In genomic region chr5:106891773-106892172, GRCm38 (mm10) we compare ENCODE assay signal across 10 mouse cellular contexts. TPM values are rescaled to one million over a fixed set of nuclear protein-coding genes. Genes with fewer than 3 reads are reported as not detected.
DNase-seq lines count a peak whose midpoint lies in the region; ATAC-seq and TF ChIP-seq lines count a peak whose summit lies in the region.
"Had no signal": no experiment of that assay in that cellular context is flagged by ENCODE, and none has a peak within 500 bp of the region (broad histone marks: within the 10 kb centered on the region; RNA-seq: fewer than 3 reads in every experiment).

No protein-coding gene starts in this region.

- H3K4me1 ChIP-seq in heart, adult 2 months (ENCODE audit: control insufficient read depth, insufficient read depth, low read length): peaks cover 1% of the 10 kb centered on the region; the same call in 1 of the 2 replicates
- H3K4me1 ChIP-seq in heart, embryonic 10.5 days: no peaks in the 10 kb centered on the region
- H3K4me1 ChIP-seq in cerebellum, adult 2 months (ENCODE audit: control insufficient read depth, insufficient read depth, low read length): peaks cover 3% of the 10 kb centered on the region; the same call in 1 of the 2 replicates
- peaks cover 11% of the 10 kb centered on the region for H3K4me1 ChIP-seq in thymus, adult 2 months (replicated peaks; ENCODE audit: control insufficient read depth, insufficient read depth, low read length)
- peaks cover 4% of the 10 kb centered on the region for H3K4me1 ChIP-seq in forebrain, embryonic 13.5 days
- H3K4me1 ChIP-seq: embryonic facial prominence, embryonic 13.5 days had no signal

- intact Hi-C loops in heart, adult 2 months (cut with DNase I): no loop called here
- intact Hi-C loops in heart, postnatal 10 days (cut with DNase I): no loop called here

- H3K9me3 ChIP-seq in heart, embryonic 10.5 days: no peaks in the 10 kb centered on the region
- no peaks in the 10 kb centered on the region for H3K9me3 ChIP-seq in forebrain, embryonic 13.5 days (replicated peaks)
- H3K9me3 ChIP-seq: embryonic facial prominence, embryonic 13.5 days; neural tube, embryonic 13.5 days had no signal

- H3K36me3 ChIP-seq in heart, adult 2 months (ENCODE audit: control insufficient read depth, insufficient read depth, low read length): no peaks in the 10 kb centered on the region
- no peaks in the 10 kb centered on the region for H3K36me3 ChIP-seq in heart, embryonic 10.5 days
- H3K36me3 ChIP-seq in thymus, adult 2 months (ENCODE audit: control insufficient read depth, insufficient read depth, low read length): no peaks in the 10 kb centered on the region
- H3K36me3 ChIP-seq in forebrain, embryonic 13.5 days (ENCODE audit: poor library complexity, severe bottlenecking): no peaks in the 10 kb centered on the region
- H3K36me3 ChIP-seq: embryonic facial prominence, embryonic 13.5 days; neural tube, embryonic 13.5 days had no signal

- H3K27me3 ChIP-seq in heart, adult 2 months (ENCODE audit: control insufficient read depth, insufficient read depth, low read length): no peaks in the 10 kb centered on the region
- no peaks in the 10 kb centered on the region for H3K27me3 ChIP-seq in heart, embryonic 10.5 days (ENCODE audit: insufficient read depth, poor library complexity, severe bottlenecking)
- H3K27me3 ChIP-seq in cerebellum, adult 2 months (ENCODE audit: control insufficient read depth, insufficient read depth, low read length): no peaks in the 10 kb centered on the region
- no peaks in the 10 kb centered on the region for H3K27me3 ChIP-seq in thymus, adult 2 months (ENCODE audit: control insufficient read depth, insufficient read depth, low read length)
- H3K27me3 ChIP-seq in forebrain, embryonic 13.5 days: no peaks in the 10 kb centered on the region
- H3K27me3 ChIP-seq: embryonic facial prominence, embryonic 13.5 days; neural tube, embryonic 13.5 days had no signal

- no peak overlapping the region for H3K9ac ChIP-seq in heart, adult 2 months (ENCODE audit: low read depth, low read length)
- H3K9ac ChIP-seq in forebrain, embryonic 13.5 days: no peak overlapping the region
- H3K9ac ChIP-seq: embryonic facial prominence, embryonic 13.5 days; neural tube, embryonic 13.5 days had no signal

- no peak for TF ChIP-seq POLR2A in heart, adult 2 months (IDR thresholded peaks at IDR 0.05; ENCODE audit: insufficient read depth, low read depth, low read length)
- TF ChIP-seq POLR2A in cerebellum, adult 2 months (IDR thresholded peaks at IDR 0.05; ENCODE audit: borderline replicate concordance, insufficient read depth, low read length): no peak
- 0 out of 2 replicates have a peak, but pooled peaks have one; percentile 23 for TF ChIP-seq POLR2A in thymus, adult 2 months (IDR thresholded peaks at IDR 0.05; ENCODE audit: control insufficient read depth, extremely low read depth, insufficient read depth, low read length, poor library complexity)

- no peak for TF ChIP-seq CTCF in heart, adult 2 months (IDR thresholded peaks at IDR 0.05)
- no peak for TF ChIP-seq CTCF in cerebellum, adult 2 months (IDR thresholded peaks at IDR 0.05; ENCODE audit: borderline replicate concordance, insufficient read depth, low read depth, low read length)
- TF ChIP-seq CTCF in thymus, adult 2 months (IDR thresholded peaks at IDR 0.05; ENCODE audit: borderline replicate concordance, control insufficient read depth, extremely low read depth, insufficient read depth, low read length, poor library complexity): no peak

- no peaks in the 10 kb centered on the region for H3K79me2 ChIP-seq in heart, adult 2 months (replicated peaks; ENCODE audit: control insufficient read depth, insufficient read depth, low read length)

- WGBS in heart, adult 2 months: 4% methylated on average over 5 of the region's 5 CpGs
- WGBS in heart, embryonic 10.5 days: 34% methylated on average over 5 of the region's 5 CpGs
- 4% methylated on average over 5 of the region's 5 CpGs for WGBS in cerebellum, adult 2 months
- WGBS in thymus, adult 2 months: 4% methylated on average over 5 of the region's 5 CpGs
- WGBS in forebrain, embryonic 13.5 days: 29% methylated on average over 5 of the region's 5 CpGs

- DNase-seq in heart, adult 2 months: peak; percentile 57 to 66
- no peak for DNase-seq in heart, embryonic 10.5 days (ENCODE audit: low spot score)
- DNase-seq in CD4-positive helper T cell, adult 2 months (ENCODE audit: low read depth, low spot score): peak; percentile 6
- DNase-seq in cerebellum, adult 2 months: peak; percentile 78 to 89
- peak; percentile 58 to 69 for DNase-seq in heart, postnatal 10 days
- DNase-seq in lung, postnatal 36 days: peak; percentile 17
- peak; percentile 45 for DNase-seq in thymus, adult 2 months

- H3K4me3 ChIP-seq in heart, adult 2 months: no peak overlapping the region
- no peak overlapping the region for H3K4me3 ChIP-seq in heart, embryonic 10.5 days
- H3K4me3 ChIP-seq in cerebellum, adult 2 months (replicated peaks; ENCODE audit: insufficient read depth, low read depth, low read length): no peak overlapping the region
- peak overlapping the region; percentile 52 for H3K4me3 ChIP-seq in thymus, adult 2 months (ENCODE audit: control insufficient read depth, insufficient read depth, low read length)
- H3K4me3 ChIP-seq in forebrain, embryonic 13.5 days: no peak overlapping the region
- H3K4me3 ChIP-seq: embryonic facial prominence, embryonic 13.5 days; neural tube, embryonic 13.5 days had no signal

- no peak overlapping the region for H3K4me2 ChIP-seq in forebrain, embryonic 13.5 days
- H3K4me2 ChIP-seq: embryonic facial prominence, embryonic 13.5 days; neural tube, embryonic 13.5 days had no signal

- no peak overlapping the region for H3K27ac ChIP-seq in heart, adult 2 months
- no peak overlapping the region for H3K27ac ChIP-seq in heart, embryonic 10.5 days
- no peak overlapping the region for H3K27ac ChIP-seq in cerebellum, adult 2 months (ENCODE audit: insufficient read depth, low read length)
- peak overlapping the region; percentile 99 for H3K27ac ChIP-seq in thymus, adult 2 months (ENCODE audit: control insufficient read depth, insufficient read depth, low read length)
- no peak overlapping the region for H3K27ac ChIP-seq in forebrain, embryonic 13.5 days
- H3K27ac ChIP-seq: embryonic facial prominence, embryonic 13.5 days; neural tube, embryonic 13.5 days had no signal

- TF ChIP-seq EP300 in heart, adult 2 months (IDR thresholded peaks at IDR 0.05; ENCODE audit: insufficient read depth, low read depth, low read length): no peak

- ATAC-seq in forebrain, embryonic 13.5 days: no peak

RNA-seq across cellular contexts. Expression of gene Hfm1, which starts 34.3 kb away (rescaled TPM):
- total RNA-seq in heart, adult 2 months (2021): not detected
- not detected in 2 replicates for polyA plus RNA-seq in heart, adult 2 months (2012; rRNA removed)
- 1.4 TPM in 2 replicates for polyA plus RNA-seq in heart, embryonic 10.5 days (2016; fragmentation: Nextera tagmentation; extraction: Ambion mirVana)
- polyA plus RNA-seq in cerebellum, adult 2 months (2012; rRNA removed): 1.00 and 1.2 TPM in 2 replicates
- not detected for total RNA-seq in heart, postnatal 10 days (2021)
- 0.10 and 0.49 TPM in 2 replicates for polyA plus RNA-seq in thymus, adult 2 months (2012; rRNA removed)
- polyA plus RNA-seq in forebrain, embryonic 13.5 days (2015; fragmentation: Nextera tagmentation; extraction: Ambion mirVana): 5.5 and 6.0 TPM in 2 replicates
